Mouse (Mus musculus) forebrain, embryonic 12.5 days (tissue): ENCODE data around the gene Mrps14. TPM values are rescaled to one million over a fixed set of nuclear protein-coding genes. Genes with fewer than 3 reads are reported as not detected.

ENCODE experiments used
- ATAC-seq: fragments of 200-750 bp; cut with Nextera tagmentation; 2 replicates; pipeline ENCODE4 v1.8.0; 2017; ENCODE audit warnings: moderate TSS enrichment; ENCODE audit not compliant: low FRiP score
- H3K27ac ChIP-seq: fragments of 300-500 bp; sonication (generic); 2 replicates; pipeline ENCODE4 v1.5.1; 2016; ENCODE audit warnings: mild to moderate bottlenecking
- H3K27me3 ChIP-seq: fragments of 300-500 bp; sonication (generic); 2 replicates; pipeline ENCODE4 v1.6.1; 2016; ENCODE audit warnings: mild to moderate bottlenecking
- H3K36me3 ChIP-seq: fragments of 300-500 bp; sonication (generic); replicated peaks from 2 replicates; pipeline ENCODE4 v1.6.1; 2016; ENCODE audit warnings: mild to moderate bottlenecking
- H3K4me1 ChIP-seq: fragments of 300-500 bp; sonication (generic); 2 replicates; pipeline ENCODE4 v1.6.1; 2016
- H3K4me2 ChIP-seq: fragments of 300-500 bp; sonication (generic); 2 replicates; pipeline ENCODE4 v1.6.1; 2016; ENCODE audit warnings: mild to moderate bottlenecking, moderate library complexity
- H3K4me3 ChIP-seq: fragments of 300-500 bp; sonication (generic); replicated peaks from 2 replicates; pipeline ENCODE4 v1.5.1; 2016; ENCODE audit warnings: mild to moderate bottlenecking
- H3K9ac ChIP-seq: fragments of 300-500 bp; sonication (generic); 2 replicates; pipeline ENCODE4 v1.6.1; 2016; ENCODE audit warnings: mild to moderate bottlenecking
- H3K9me3 ChIP-seq: fragments of 300-500 bp; sonication (generic); 2 replicates; pipeline ENCODE4 v1.6.1; 2016
- WGBS: fragments of 180-500 bp; shearing (Covaris S2); methylation state at CpG from one replicate; pipeline ENCODE4 v1.1.7; 2016; 5-methylcytosine and 5-hydroxymethylcytosine counted together
- polyA plus RNA-seq: library from polyadenylated mRNA; unstranded; fragments of >200 nt; fragmentation: Nextera tagmentation; extraction: Ambion mirVana; gene quantifications from 2 replicates; pipeline ENCODE4 v1.2.1, GENCODE M21; 2016

Gene Mrps14
- polyA plus RNA-seq, 1 experiment from 2014 or later = 240 TPM

DNA sequence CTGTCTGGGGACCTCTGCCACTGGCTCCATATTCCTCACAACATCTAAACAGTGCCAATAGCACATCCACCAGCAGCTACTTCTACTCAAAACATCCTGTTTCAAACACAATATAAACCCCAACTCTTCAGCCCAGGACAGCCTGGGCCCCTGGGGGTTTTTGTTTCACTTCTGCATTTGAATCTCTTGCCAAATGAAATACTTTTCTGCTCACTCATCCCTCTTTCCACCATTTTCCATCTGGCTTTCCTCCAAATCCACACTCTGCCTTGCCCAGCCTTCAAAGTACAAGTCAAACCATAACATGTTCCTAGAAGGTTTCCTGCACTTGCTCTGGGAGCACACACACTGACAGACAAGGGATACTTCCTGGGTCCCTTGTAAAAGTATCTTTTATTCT, 38.9 kb downstream of the Mrps14 start:
- H3K9ac ChIP-seq = no peak overlapping the region
- H3K4me2 ChIP-seq = no peak overlapping the region
- H3K9me3 ChIP-seq = no peaks in the 10 kb centered on the region
- no peak for ATAC-seq
- H3K4me1 ChIP-seq = peaks cover 8% of the 10 kb centered on the region
- H3K4me3 ChIP-seq = no peak overlapping the region
- H3K27ac ChIP-seq = no peak overlapping the region
- no peaks in the 10 kb centered on the region for H3K27me3 ChIP-seq
- H3K36me3 ChIP-seq = no peaks in the 10 kb centered on the region

DNA sequence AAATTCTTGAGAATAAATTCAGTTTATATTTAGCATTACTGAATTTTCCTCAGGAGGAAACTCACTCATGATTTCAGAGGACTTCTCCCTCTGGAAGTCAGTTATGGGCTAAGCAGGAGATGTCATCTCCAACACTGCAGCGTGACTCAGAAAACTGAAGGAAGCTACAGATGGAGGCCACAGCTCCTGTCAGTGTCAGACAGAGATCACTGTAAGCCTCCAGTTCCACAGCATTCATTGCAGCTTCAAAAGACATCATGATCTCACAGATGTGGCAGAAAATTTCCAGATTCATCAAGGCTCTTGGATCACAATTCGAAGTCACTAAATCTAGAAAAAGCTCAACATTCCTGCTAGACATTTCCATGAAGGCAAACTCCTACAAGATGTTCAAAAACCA, 43.0 kb downstream of the Mrps14 start:
- Histone ChIP-seq H3K4me2 (no peak overlapping the region), H3K9ac (no peak overlapping the region), H3K36me3 (no peaks in the 10 kb centered on the region), H3K27me3 (no peaks in the 10 kb centered on the region), H3K4me3 (no peak overlapping the region), H3K27ac (no peak overlapping the region), H3K4me1 (no peaks in the 10 kb centered on the region), H3K9me3 (no peaks in the 10 kb centered on the region)
- no peak for ATAC-seq
- 94% methylated on average over 2 of the region's 2 CpGs for WGBS

DNA sequence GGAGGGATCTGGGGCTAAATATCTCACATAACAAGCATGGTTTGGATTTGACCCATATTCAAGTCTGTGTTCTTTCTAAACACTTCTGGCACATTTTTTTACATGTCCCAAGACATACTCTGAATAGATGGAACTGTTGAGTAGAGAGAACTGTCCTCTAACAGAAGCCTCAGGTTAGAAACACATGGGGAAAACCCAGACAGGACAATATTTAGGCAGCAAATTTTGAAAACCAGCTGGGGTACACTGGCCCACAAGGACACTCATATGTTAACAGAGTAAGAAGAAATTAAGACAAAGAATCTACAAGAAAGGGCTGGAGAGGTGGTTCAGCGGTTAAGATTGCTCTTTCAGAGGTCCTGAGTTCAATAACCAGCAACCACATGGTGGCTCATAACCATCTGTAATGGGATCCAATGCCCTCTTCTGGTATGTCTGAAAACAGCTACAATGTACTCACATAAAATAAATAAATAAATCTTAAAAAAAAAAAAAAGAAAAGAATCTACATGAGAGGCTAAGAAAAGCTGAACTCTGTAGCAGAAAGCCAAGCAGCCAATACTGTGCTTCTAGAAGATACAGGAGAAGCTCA, 43.9 kb downstream of the Mrps14 start:
- ATAC-seq = no peak
- no peaks in the 10 kb centered on the region for H3K36me3 ChIP-seq
- H3K4me1 ChIP-seq = no peaks in the 10 kb centered on the region
- H3K4me2 ChIP-seq = no peak overlapping the region
- H3K9me3 ChIP-seq = no peaks in the 10 kb centered on the region
- H3K27me3 ChIP-seq = no peaks in the 10 kb centered on the region
- no peak overlapping the region for H3K4me3 ChIP-seq
- H3K27ac ChIP-seq = no peak overlapping the region
- WGBS = 93% methylated on average over 1 of the region's 1 CpGs
- H3K9ac ChIP-seq = no peak overlapping the region

DNA sequence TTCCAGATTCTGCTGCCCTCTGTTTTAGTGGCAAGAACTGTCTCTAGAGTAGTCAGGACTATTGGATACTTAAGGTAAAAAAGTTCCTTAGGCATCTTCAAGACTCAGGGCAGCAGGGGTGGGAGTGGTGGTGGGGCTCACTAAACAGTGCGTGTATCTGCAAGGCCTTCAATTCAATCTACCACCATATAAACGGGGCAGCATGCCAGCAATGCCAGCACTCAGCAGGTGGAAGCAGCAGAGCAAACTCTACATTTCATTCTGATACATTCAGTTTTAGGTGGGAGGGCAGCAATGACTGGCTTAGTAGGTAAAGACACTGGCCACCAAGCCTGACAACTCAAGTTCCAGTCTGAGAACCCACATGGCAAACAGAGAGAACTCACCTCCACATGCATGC, 45.1 kb downstream of the Mrps14 start:
- no peak for ATAC-seq
- 90% methylated on average over 2 of the region's 2 CpGs for WGBS
- H3K4me3 ChIP-seq = no peak overlapping the region
- H3K36me3 ChIP-seq = no peaks in the 10 kb centered on the region
- H3K9me3 ChIP-seq = no peaks in the 10 kb centered on the region
- no peak overlapping the region for H3K27ac ChIP-seq
- no peaks in the 10 kb centered on the region for H3K27me3 ChIP-seq
- no peak overlapping the region for H3K9ac ChIP-seq
- no peaks in the 10 kb centered on the region for H3K4me1 ChIP-seq
- H3K4me2 ChIP-seq = no peak overlapping the region

DNA sequence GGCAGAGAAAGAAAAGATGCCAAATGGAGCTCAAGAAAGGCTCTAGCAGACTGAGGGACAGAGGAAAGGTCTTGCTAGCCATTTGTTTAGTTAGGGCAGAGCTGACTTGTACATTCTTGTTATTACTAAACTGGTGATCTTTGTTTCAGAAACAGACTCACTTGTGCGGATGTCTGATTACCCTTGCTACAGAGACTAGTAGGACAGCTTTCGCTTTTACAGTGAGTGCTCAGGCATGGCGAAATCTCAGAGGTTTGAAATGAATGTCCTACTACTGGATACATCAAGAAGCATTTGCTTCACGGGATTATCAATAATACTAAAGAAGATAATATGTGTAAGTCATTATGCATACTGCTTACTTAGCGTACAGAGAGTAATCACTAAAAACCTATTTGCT, 49.7 kb downstream of the Mrps14 start:
- ATAC-seq = no peak
- Histone ChIP-seq H3K4me1 (no peaks in the 10 kb centered on the region), H3K36me3 (no peaks in the 10 kb centered on the region), H3K27ac (no peak overlapping the region), H3K4me3 (no peak overlapping the region), H3K9ac (no peak overlapping the region), H3K9me3 (no peaks in the 10 kb centered on the region), H3K27me3 (no peaks in the 10 kb centered on the region), H3K4me2 (no peak overlapping the region)
- 90% methylated on average over 5 of the region's 5 CpGs for WGBS

DNA sequence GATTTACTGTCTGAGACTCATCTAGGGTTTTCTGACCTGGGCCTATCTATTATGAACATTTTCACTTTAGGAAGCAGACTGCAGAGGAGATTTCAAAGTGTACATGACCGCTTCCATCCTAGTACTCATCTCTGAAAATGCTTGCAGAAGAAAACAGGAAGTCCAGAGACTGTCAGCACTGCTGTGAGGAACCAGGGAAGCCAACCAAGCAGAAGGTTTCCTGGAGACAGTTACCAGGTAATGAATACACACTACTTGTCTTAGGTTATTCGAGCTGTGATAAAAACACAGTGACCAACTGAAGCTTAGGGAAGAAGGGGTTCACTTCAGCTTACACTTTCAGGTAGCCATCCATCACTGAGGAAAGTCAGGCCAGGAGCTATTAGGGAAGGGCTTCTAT, 50.9 kb downstream of the Mrps14 start:
- Histone ChIP-seq H3K4me2 (no peak overlapping the region), H3K9ac (no peak overlapping the region), H3K27ac (no peak overlapping the region), H3K36me3 (no peaks in the 10 kb centered on the region), H3K27me3 (no peaks in the 10 kb centered on the region), H3K4me3 (no peak overlapping the region), H3K9me3 (no peaks in the 10 kb centered on the region), H3K4me1 (no peaks in the 10 kb centered on the region)
- WGBS = 79% methylated on average over 2 of the region's 2 CpGs
- no peak for ATAC-seq

DNA sequence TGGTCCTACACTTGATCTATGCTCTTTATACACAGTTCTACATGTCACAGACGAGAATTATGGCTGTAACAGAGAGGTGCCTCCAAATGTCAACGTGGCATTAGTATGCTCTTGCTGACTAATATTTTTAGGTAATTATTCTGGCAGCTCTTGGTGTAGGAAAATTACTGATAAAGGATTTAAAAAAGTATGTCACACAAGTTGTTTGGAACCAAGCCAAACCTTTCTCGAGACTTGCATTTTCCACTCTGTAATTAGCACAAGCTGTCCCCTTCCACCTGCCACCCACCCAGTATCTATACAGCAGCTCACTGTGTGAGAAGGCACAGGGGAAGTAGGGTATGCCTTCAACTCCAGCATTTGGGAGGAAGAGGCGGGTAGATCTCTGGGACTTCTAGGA, 51.8 kb downstream of the Mrps14 start:
- no peaks in the 10 kb centered on the region for H3K4me1 ChIP-seq
- H3K36me3 ChIP-seq = no peaks in the 10 kb centered on the region
- ATAC-seq = no peak
- H3K27ac ChIP-seq = no peak overlapping the region
- no peaks in the 10 kb centered on the region for H3K27me3 ChIP-seq
- no peak overlapping the region for H3K9ac ChIP-seq
- no peak overlapping the region for H3K4me3 ChIP-seq
- 79% methylated on average over 4 of the region's 4 CpGs for WGBS
- no peak overlapping the region for H3K4me2 ChIP-seq
- H3K9me3 ChIP-seq = no peaks in the 10 kb centered on the region

DNA sequence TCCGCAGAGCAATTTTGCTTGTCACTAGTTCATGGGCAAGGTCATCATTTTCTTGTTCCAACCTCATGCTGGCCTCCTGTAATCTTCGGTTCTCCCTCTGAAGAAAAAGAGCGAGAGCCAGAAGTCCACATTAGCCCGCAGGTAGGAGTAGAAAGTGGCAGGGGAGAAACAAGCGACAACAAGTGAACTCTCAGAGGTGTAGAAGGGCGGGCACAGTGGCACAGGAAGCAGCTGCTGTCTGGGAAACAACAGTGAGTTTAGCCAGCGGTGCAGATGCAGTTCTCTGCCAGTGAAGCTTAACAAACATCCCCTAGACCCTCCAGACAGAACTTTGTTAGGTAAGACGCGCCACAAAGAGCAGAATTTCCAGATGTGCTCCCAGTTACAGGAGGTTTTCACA, 52.5 kb downstream of the Mrps14 start:
- H3K4me3 ChIP-seq = no peak overlapping the region
- 83% methylated on average over 9 of the region's 9 CpGs for WGBS
- no peak overlapping the region for H3K4me2 ChIP-seq
- H3K9ac ChIP-seq = no peak overlapping the region
- no peaks in the 10 kb centered on the region for H3K36me3 ChIP-seq
- no peaks in the 10 kb centered on the region for H3K9me3 ChIP-seq
- ATAC-seq = no peak
- no peaks in the 10 kb centered on the region for H3K27me3 ChIP-seq
- no peak overlapping the region for H3K27ac ChIP-seq
- H3K4me1 ChIP-seq = no peaks in the 10 kb centered on the region

DNA sequence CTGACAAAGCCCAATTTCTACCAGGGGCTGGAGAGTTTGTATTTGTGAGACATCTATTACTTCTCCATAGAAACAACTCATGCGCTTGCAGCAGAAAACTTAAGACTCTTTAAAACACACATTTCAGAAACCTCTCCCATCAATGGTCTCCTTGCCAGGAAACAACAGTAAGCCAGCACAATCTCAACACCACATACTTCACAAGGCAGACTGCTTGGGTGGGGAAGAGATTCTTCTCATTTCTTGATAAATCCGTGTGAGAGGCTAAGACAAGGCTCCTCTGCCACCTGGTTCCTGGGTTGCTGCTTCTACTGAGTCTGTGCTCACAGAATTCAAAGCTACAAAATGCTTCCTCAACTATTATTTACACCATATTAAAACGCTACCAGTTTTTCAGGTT, 54.8 kb downstream of the Mrps14 start:
- Histone ChIP-seq H3K27ac (no peak overlapping the region), H3K9ac (no peak overlapping the region), H3K4me2 (no peak overlapping the region), H3K27me3 (no peaks in the 10 kb centered on the region), H3K9me3 (no peaks in the 10 kb centered on the region), H3K4me1 (no peaks in the 10 kb centered on the region), H3K36me3 (no peaks in the 10 kb centered on the region), H3K4me3 (no peak overlapping the region)
- ATAC-seq = no peak
- 77% methylated on average over 3 of the region's 3 CpGs for WGBS

DNA sequence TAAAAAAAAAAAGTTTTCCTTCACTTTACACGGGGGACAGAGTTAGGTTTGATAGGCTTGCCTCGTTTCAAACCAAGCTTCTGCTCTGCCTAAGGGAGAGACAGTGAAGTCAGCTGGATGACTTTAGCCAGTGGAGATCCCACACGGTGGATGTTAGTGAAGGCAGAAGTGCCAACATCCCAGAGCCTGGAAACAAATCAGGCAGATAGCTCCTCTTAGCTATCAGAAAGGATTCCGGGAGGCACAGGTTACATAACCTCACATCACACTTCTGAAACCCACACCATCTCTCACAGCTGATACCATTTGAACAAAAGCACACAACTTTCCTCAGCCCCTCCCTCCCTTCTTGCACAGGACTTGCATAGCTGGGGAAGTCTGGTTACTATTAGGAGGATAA, 55.8 kb downstream of the Mrps14 start:
- Histone ChIP-seq H3K9ac (no peak overlapping the region), H3K27ac (no peak overlapping the region), H3K27me3 (no peaks in the 10 kb centered on the region), H3K4me3 (no peak overlapping the region), H3K4me2 (no peak overlapping the region), H3K36me3 (no peaks in the 10 kb centered on the region), H3K9me3 (no peaks in the 10 kb centered on the region), H3K4me1 (no peaks in the 10 kb centered on the region)
- ATAC-seq = no peak
- 77% methylated on average over 4 of the region's 4 CpGs for WGBS

DNA sequence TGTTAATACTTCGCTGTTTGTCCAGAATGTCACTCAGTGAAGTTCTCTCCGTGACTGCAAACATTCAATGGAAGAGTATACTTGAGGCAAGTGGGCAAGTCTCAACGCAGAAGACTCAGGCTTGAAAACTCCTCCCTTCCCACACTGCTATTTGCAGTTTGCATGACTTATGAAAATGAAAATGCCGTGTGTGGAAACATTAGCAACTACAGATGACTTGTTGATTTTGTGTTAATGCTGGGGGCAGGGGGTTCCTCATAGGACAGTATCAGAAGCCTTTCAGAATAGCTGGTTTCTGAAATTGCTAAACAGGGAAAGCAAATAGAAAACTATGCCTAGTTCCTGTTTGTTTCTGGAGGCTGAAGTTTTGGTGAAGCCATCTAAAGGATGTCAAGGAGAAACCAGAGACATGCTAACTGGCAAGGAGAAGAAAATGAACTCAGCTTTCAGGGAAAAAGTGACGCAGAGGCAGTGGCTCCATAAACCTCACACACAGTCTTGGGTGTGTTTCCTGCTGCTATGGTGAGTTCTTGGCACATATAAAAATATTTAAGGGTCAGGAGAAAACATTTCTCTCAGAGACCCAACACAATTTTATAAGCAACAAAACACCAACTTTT, 56.5 kb downstream of the Mrps14 start:
- H3K4me3 ChIP-seq = no peak overlapping the region
- no peaks in the 10 kb centered on the region for H3K27me3 ChIP-seq
- no peak overlapping the region for H3K4me2 ChIP-seq
- H3K36me3 ChIP-seq = no peaks in the 10 kb centered on the region
- no peak for ATAC-seq
- H3K4me1 ChIP-seq = no peaks in the 10 kb centered on the region
- no peak overlapping the region for H3K27ac ChIP-seq
- no peaks in the 10 kb centered on the region for H3K9me3 ChIP-seq
- WGBS = 84% methylated on average over 5 of the region's 5 CpGs
- no peak overlapping the region for H3K9ac ChIP-seq
